Mouse (Mus musculus): ENCODE data around the gene Mapre1.

GRCm38 (mm10) chr2:153767484-153767883 is 26.4 kb downstream of the Mapre1 start:
- no peak for TF ChIP-seq CTCF (IDR thresholded peaks at IDR 0.05; ENCODE audit: low read depth, low read length)
- TF ChIP-seq GATA1 (IDR thresholded peaks at IDR 0.05; ENCODE audit: borderline replicate concordance, low read length) = no peak
- no peak for TF ChIP-seq TAL1 (conservative IDR thresholded peaks at IDR 0.05; ENCODE audit: low read depth, low read length)
- TF ChIP-seq POLR2AphosphoS5 (IDR thresholded peaks at IDR 0.05; ENCODE audit: insufficient replicate concordance, low read depth, low read length) = no peak

Measured in G1E (cell line).